Mouse (Mus musculus): ENCODE measurements at regions not wholly inside any gene's neighbourhood (a gene's known extent, or its start where the extent isn't known, plus 50 kb on each side); places are given as distances from the start of the nearest gene placed in this dataset.
A peak's percentile ranks its signal among the peaks of the same experiment; 100 is the strongest.

DNA sequence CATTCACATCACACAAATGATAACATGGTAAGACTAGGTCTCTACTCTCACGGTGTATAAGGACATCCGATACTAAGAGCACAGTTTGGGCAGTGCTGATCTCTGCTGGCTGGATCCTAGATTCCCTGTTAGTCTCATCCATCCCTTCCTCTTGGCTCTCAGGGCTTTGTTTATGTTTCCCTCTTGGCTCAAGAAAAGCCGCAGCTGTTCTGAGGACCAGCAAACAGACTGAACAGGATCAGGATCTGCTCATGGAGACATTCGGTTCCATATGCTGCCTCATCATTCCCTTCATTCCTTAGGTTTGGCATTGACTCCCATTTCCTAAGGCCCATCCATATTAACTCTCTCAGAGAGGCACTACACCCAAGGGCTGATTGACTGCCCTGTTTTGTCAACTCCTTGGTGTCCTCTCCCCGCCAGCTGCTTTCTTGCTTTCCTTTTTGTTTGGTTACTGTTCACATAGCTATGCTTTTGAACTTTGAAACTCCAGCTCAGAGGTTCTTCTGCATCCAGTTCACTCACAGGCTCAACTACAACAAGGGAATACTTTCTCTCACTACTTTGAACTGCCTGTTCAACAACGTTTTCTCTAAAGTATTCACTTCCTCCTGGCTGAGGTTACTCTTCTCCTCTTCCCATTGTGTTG, 623.2 kb downstream of the Bckdhb start:
- H3K4me3 ChIP-seq (ENCODE audit: low read depth, low read length) = no peak overlapping the region
- 63% methylated on average over 6 of the region's 6 CpGs for WGBS
- H3K27me3 ChIP-seq (ENCODE audit: control insufficient read depth, insufficient read depth, low read length) = no peaks in the 10 kb centered on the region

DNA sequence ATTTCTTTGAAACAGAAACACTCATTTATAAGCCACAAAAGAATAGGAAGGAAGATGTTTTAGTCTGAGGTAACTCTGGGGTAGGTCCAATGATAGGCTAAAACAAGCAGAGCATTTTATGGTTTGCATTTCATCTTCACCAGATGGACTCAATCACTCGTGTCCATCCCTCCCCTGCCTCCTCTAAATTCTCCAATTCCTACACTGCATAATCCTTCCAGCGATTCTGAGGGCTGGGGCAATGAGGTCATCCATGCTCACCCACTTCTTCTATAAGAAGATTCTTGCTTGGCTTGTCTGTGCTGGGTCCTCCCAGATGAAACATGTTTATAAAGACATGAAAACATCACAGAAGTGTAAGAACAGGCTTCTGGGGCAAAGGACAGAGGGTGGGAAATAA, 630.3 kb downstream of the Bckdhb start:
- TF ChIP-seq POLR2A (IDR thresholded peaks at IDR 0.05; ENCODE audit: low read depth, low read length) (no peak), CTCF (IDR thresholded peaks at IDR 0.05; ENCODE audit: extremely low read depth, insufficient read length, insufficient replicate concordance, low read depth, low read length) (no peak)
- H3K4me3 ChIP-seq (ENCODE audit: low read depth, low read length) = no peak overlapping the region
- H3K27me3 ChIP-seq (ENCODE audit: control insufficient read depth, insufficient read depth, low read length) = no peaks in the 10 kb centered on the region
- no peaks in the 10 kb centered on the region for H3K36me3 ChIP-seq (ENCODE audit: control insufficient read depth, insufficient read depth, low read length)
- H3K4me1 ChIP-seq (ENCODE audit: control insufficient read depth, insufficient read depth, insufficient read length, low read length) = no peaks in the 10 kb centered on the region
- WGBS = 54% methylated on average over 2 of the region's 2 CpGs
- no peak overlapping the region for H3K27ac ChIP-seq (ENCODE audit: insufficient read depth, low read depth, low read length)

More for the DNA sequence above, 623.2 kb downstream of the Bckdhb start:
- H3K27ac ChIP-seq (ENCODE audit: insufficient read depth, low read depth, low read length) = peak overlapping the region; percentile 26; the same call in 1 of the 2 replicates
- TF ChIP-seq CTCF (IDR thresholded peaks at IDR 0.05; ENCODE audit: extremely low read depth, insufficient read length, insufficient replicate concordance, low read depth, low read length) (no peak), POLR2A (IDR thresholded peaks at IDR 0.05; ENCODE audit: low read depth, low read length) (no peak)
- H3K4me1 ChIP-seq (ENCODE audit: control insufficient read depth, insufficient read depth, insufficient read length, low read length) = no peaks in the 10 kb centered on the region
- H3K36me3 ChIP-seq (ENCODE audit: control insufficient read depth, insufficient read depth, low read length) = no peaks in the 10 kb centered on the region

DNA sequence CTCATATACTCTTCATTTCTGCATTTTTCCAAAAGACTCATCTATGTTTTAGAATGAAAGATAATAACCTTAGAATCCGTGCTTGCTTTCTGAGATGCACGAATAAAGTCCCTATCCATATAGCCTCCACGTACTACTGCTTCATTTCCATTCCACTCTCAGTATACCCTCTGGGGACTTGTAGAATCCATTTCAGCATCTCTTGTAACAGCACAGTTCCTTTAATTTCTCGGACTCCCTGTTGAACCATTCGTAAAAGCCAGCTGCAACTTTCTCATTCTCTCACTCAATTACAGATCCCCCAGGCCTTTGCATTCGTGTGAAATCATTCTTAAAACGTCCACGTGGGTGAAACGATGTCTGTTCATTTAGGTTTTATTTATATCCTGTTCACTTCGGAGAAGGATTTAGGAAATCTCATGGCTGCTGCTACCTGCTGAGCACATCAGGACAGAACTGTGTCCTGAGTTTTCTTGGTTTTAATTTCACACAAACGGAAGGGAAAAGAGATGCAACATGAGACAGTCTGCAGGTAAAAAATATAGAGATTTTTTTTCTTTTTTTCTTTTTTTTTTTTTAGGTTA, 631.4 kb downstream of the Bckdhb start:
- no peaks in the 10 kb centered on the region for H3K27me3 ChIP-seq (ENCODE audit: control insufficient read depth, insufficient read depth, low read length)
- TF ChIP-seq CTCF (IDR thresholded peaks at IDR 0.05; ENCODE audit: extremely low read depth, insufficient read length, insufficient replicate concordance, low read depth, low read length) = no peak
- TF ChIP-seq POLR2A (IDR thresholded peaks at IDR 0.05; ENCODE audit: low read depth, low read length) = no peak
- H3K4me3 ChIP-seq (ENCODE audit: low read depth, low read length) = no peak overlapping the region
- H3K4me1 ChIP-seq (ENCODE audit: control insufficient read depth, insufficient read depth, insufficient read length, low read length) = no peaks in the 10 kb centered on the region
- no peaks in the 10 kb centered on the region for H3K36me3 ChIP-seq (ENCODE audit: control insufficient read depth, insufficient read depth, low read length)
- no peak overlapping the region for H3K27ac ChIP-seq (ENCODE audit: insufficient read depth, low read depth, low read length)
- 78% methylated on average over 11 of the region's 11 CpGs for whole genome bisulfite sequencing

DNA sequence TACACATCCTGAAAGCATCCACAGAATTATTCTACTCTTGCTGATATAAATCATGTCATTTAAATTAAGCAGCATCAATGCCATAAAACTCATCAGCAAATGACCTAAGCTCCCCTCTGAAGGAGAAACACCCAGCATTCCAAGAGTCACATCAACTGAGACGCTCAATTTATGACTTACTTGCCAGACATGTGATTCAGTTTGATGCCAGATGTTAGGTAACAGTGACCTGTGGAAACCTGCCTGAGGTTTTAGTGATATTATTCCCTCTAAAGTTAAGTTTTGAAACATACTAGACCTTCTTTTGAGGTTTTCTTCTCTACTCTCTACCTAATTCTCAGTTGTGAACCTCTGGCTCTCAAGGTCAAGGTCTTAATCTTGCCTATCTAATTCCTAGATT, 633.4 kb downstream of the Bckdhb start:
- no peaks in the 10 kb centered on the region for H3K36me3 ChIP-seq (ENCODE audit: control insufficient read depth, insufficient read depth, low read length)
- no peak overlapping the region for H3K27ac ChIP-seq (ENCODE audit: insufficient read depth, low read depth, low read length)
- H3K4me1 ChIP-seq (ENCODE audit: control insufficient read depth, insufficient read depth, insufficient read length, low read length) = no peaks in the 10 kb centered on the region
- TF ChIP-seq CTCF (IDR thresholded peaks at IDR 0.05; ENCODE audit: extremely low read depth, insufficient read length, insufficient replicate concordance, low read depth, low read length) = no peak
- TF ChIP-seq POLR2A (IDR thresholded peaks at IDR 0.05; ENCODE audit: low read depth, low read length) = no peak
- H3K27me3 ChIP-seq (ENCODE audit: control insufficient read depth, insufficient read depth, low read length) = no peaks in the 10 kb centered on the region
- H3K4me3 ChIP-seq (ENCODE audit: low read depth, low read length) = no peak overlapping the region
- WGBS = 68% methylated on average over 1 of the region's 1 CpGs

DNA sequence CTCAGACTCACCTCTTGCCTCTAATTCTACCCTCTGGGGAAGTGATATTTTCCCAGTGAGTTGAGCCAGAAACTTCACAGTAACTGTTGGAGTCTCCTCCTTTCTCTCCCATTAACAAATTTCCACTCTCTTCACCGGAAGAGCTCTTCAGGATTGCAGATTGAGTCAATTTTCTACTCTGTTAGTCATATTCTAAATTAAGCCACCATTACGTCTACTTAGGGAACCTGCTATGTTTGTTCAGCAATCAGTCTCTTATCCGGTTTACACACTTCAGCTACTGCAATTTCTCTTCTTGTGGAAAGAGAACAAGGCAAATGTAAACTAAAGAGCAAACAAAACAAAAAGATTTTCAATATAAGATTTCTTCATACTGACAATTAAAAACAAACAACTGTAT, 644.6 kb downstream of the Bckdhb start:
- H3K27me3 ChIP-seq (ENCODE audit: control insufficient read depth, insufficient read depth, low read length) = no peaks in the 10 kb centered on the region
- 17% methylated on average over 3 of the region's 3 CpGs for WGBS
- no peak overlapping the region for H3K27ac ChIP-seq (ENCODE audit: insufficient read depth, low read depth, low read length)
- H3K4me1 ChIP-seq (ENCODE audit: control insufficient read depth, insufficient read depth, insufficient read length, low read length) = no peaks in the 10 kb centered on the region
- H3K36me3 ChIP-seq (ENCODE audit: control insufficient read depth, insufficient read depth, low read length) = no peaks in the 10 kb centered on the region
- H3K4me3 ChIP-seq (ENCODE audit: low read depth, low read length) = no peak overlapping the region
- TF ChIP-seq POLR2A (IDR thresholded peaks at IDR 0.05; ENCODE audit: low read depth, low read length) = no peak
- TF ChIP-seq CTCF (IDR thresholded peaks at IDR 0.05; ENCODE audit: extremely low read depth, insufficient read length, insufficient replicate concordance, low read depth, low read length) = no peak

DNA sequence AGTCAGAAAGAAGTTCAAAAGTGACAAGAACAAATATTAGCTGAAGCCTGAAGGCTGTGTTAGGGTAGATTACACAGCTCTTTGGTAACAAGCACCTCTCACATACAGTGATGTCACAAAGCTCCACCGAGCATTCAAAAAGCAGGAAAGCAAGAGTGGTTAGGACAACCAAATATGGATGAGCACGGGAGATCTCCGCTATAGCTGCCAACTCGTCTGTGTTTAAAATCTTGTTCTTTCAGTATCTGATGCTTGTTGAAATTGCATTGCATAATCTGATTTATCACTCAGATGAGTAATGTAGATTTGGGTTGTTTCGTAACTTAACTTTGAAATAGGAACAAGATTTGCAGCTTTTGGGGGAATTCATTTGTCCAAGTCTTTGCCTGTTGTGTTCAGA, 652.8 kb downstream of the Bckdhb start:
- no peaks in the 10 kb centered on the region for H3K36me3 ChIP-seq (ENCODE audit: control insufficient read depth, insufficient read depth, low read length)
- no peaks in the 10 kb centered on the region for H3K27me3 ChIP-seq (ENCODE audit: control insufficient read depth, insufficient read depth, low read length)
- H3K4me1 ChIP-seq (ENCODE audit: control insufficient read depth, insufficient read depth, insufficient read length, low read length) = no peaks in the 10 kb centered on the region
- WGBS = 58% methylated on average over 5 of the region's 5 CpGs
- H3K4me3 ChIP-seq (ENCODE audit: low read depth, low read length) = no peak overlapping the region
- TF ChIP-seq CTCF (IDR thresholded peaks at IDR 0.05; ENCODE audit: extremely low read depth, insufficient read length, insufficient replicate concordance, low read depth, low read length) (no peak), POLR2A (IDR thresholded peaks at IDR 0.05; ENCODE audit: low read depth, low read length) (no peak)
- no peak overlapping the region for H3K27ac ChIP-seq (ENCODE audit: insufficient read depth, low read depth, low read length)

DNA sequence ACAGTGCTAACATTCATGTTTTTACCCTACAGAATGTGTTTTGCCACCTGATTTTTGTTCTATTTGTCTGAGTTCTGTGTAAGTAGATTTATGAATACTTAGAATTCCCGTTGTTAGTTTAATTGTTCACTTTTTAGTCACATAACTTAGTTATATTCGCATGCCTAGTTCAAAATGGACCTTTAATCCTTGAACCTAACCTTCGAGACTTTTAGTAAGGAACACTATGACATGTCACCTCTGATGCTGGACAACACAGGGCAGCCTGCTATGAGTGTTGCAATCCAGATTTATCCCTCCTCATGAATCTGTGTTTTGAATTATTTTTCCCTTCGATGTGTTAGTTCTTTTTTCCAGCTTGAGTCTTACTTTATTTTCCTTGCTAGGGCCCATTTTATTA, 662.8 kb downstream of the Bckdhb start:
- no peaks in the 10 kb centered on the region for H3K4me1 ChIP-seq (ENCODE audit: control insufficient read depth, insufficient read depth, insufficient read length, low read length)
- no peak overlapping the region for H3K4me3 ChIP-seq (ENCODE audit: low read depth, low read length)
- 80% methylated on average over 4 of the region's 4 CpGs for WGBS
- no peaks in the 10 kb centered on the region for H3K36me3 ChIP-seq (ENCODE audit: control insufficient read depth, insufficient read depth, low read length)
- H3K27me3 ChIP-seq (ENCODE audit: control insufficient read depth, insufficient read depth, low read length) = no peaks in the 10 kb centered on the region
- no peak overlapping the region for H3K27ac ChIP-seq (ENCODE audit: insufficient read depth, low read depth, low read length)
- TF ChIP-seq POLR2A (IDR thresholded peaks at IDR 0.05; ENCODE audit: low read depth, low read length) (no peak), CTCF (IDR thresholded peaks at IDR 0.05; ENCODE audit: extremely low read depth, insufficient read length, insufficient replicate concordance, low read depth, low read length) (no peak)

All from small intestine, adult 2 months (tissue).